Comparison of ENCODE assay signal across 9 mouse cellular contexts in genomic region chr14:8161777-8162176, GRCm38 (mm10). TPM values are rescaled to one million over a fixed set of nuclear protein-coding genes. Genes with fewer than 3 reads are reported as not detected.
DNase-seq lines count a peak whose midpoint lies in the region; ATAC-seq and TF ChIP-seq lines count a peak whose summit lies in the region.
"Had no signal": no experiment of that assay in that cellular context is flagged by ENCODE, and none has a peak within 500 bp of the region (broad histone marks: within the 10 kb centered on the region; RNA-seq: fewer than 3 reads in every experiment).

No protein-coding gene starts in this region.

- peak; percentile 21 for DNase-seq in gastrocnemius, adult 18-20 months (ENCODE audit: low spot score)
- DNase-seq in gastrocnemius, postnatal 4 days (ENCODE audit: low spot score in 2 of 2), result no peak
- DNase-seq in liver, postnatal 0 days, result peak; percentile 25
- DNase-seq in liver, embryonic 11.5 days (ENCODE audit: low spot score), result no peak
- peak; percentile 22 for DNase-seq in gastrocnemius, postnatal 14 days
- no peak for DNase-seq in frontal cortex, adult 2 months (ENCODE audit: extremely low spot score in 1 of 2, low spot score in 1 of 2)
- no peak for DNase-seq in cerebellum, adult 11 months

- TF ChIP-seq POLR2A in small intestine, adult 2 months (IDR thresholded peaks at IDR 0.05; ENCODE audit: low read depth, low read length), result no peak

- H3K4me1 ChIP-seq in liver, postnatal 0 days (ENCODE audit: insufficient read depth), result no peaks in the 10 kb centered on the region
- no peaks in the 10 kb centered on the region for H3K4me1 ChIP-seq in liver, embryonic 11.5 days (replicated peaks; ENCODE audit: control insufficient read depth, insufficient read depth, low read length)
- H3K4me1 ChIP-seq in small intestine, adult 2 months (ENCODE audit: control insufficient read depth, insufficient read depth, insufficient read length, low read length), result no peaks in the 10 kb centered on the region

- intact Hi-C loops in gastrocnemius, postnatal 14 days (cut with DNase I; ENCODE audit: low total_unique reads), result no loop called here

- no peaks in the 10 kb centered on the region for H3K9me3 ChIP-seq in liver, postnatal 0 days (ENCODE audit: low read length)
- H3K9me3 ChIP-seq in liver, embryonic 11.5 days (ENCODE audit: control insufficient read depth, low read length), result no peaks in the 10 kb centered on the region
- H3K9me3 ChIP-seq: megakaryocyte, embryonic 14.5 days had no signal

- WGBS in liver, postnatal 0 days (ENCODE audit: insufficient replicate concordance), result 80% methylated on average over 2 of the region's 2 CpGs
- 80% methylated on average over 2 of the region's 2 CpGs for whole genome bisulfite sequencing in liver, embryonic 11.5 days
- WGBS in small intestine, adult 2 months, result 80% methylated on average over 2 of the region's 2 CpGs

- H3K36me3 ChIP-seq in liver, postnatal 0 days (replicated peaks; ENCODE audit: insufficient read depth, low read length), result peaks cover 64% of the 10 kb centered on the region
- peaks cover 19% of the 10 kb centered on the region for H3K36me3 ChIP-seq in liver, embryonic 11.5 days (ENCODE audit: control insufficient read depth, insufficient read depth, low read length)
- H3K36me3 ChIP-seq in small intestine, adult 2 months (ENCODE audit: control insufficient read depth, insufficient read depth, low read length), result peaks cover 52% of the 10 kb centered on the region

- TF ChIP-seq CTCF in liver, postnatal 0 days (IDR thresholded peaks at IDR 0.05; ENCODE audit: low read depth), result peak; percentile 62
- peak; percentile 59; the same call in 1 of the 2 replicates for TF ChIP-seq CTCF in small intestine, adult 2 months (IDR thresholded peaks at IDR 0.05; ENCODE audit: extremely low read depth, insufficient read length, insufficient replicate concordance, low read depth, low read length)

- no peak overlapping the region for H3K27ac ChIP-seq in liver, postnatal 0 days (ENCODE audit: low read depth)
- no peak overlapping the region for H3K27ac ChIP-seq in liver, embryonic 11.5 days (ENCODE audit: low read depth, low read length)
- H3K27ac ChIP-seq in small intestine, adult 2 months (ENCODE audit: insufficient read depth, low read depth, low read length), result no peak overlapping the region

- no peak overlapping the region for H3K4me3 ChIP-seq in liver, postnatal 0 days (ENCODE audit: low read depth, low read length)
- H3K4me3 ChIP-seq in liver, embryonic 11.5 days (ENCODE audit: low read depth, low read length), result no peak overlapping the region
- H3K4me3 ChIP-seq in small intestine, adult 2 months (ENCODE audit: low read depth, low read length), result no peak overlapping the region
- H3K4me3 ChIP-seq: megakaryocyte, embryonic 14.5 days had no signal

- H3K27me3 ChIP-seq in liver, postnatal 0 days (ENCODE audit: insufficient read depth, low read length), result no peaks in the 10 kb centered on the region
- H3K27me3 ChIP-seq in liver, embryonic 11.5 days (replicated peaks; ENCODE audit: control insufficient read depth, insufficient read depth, low read length), result no peaks in the 10 kb centered on the region
- no peaks in the 10 kb centered on the region for H3K27me3 ChIP-seq in small intestine, adult 2 months (ENCODE audit: control insufficient read depth, insufficient read depth, low read length)
- H3K27me3 ChIP-seq: megakaryocyte, embryonic 14.5 days had no signal

- H3K9ac ChIP-seq in liver, postnatal 0 days (replicated peaks), result no peak overlapping the region
- no peak overlapping the region for H3K9ac ChIP-seq in liver, embryonic 11.5 days (ENCODE audit: low read depth, low read length)

- H3K4me2 ChIP-seq in liver, postnatal 0 days (ENCODE audit: low read depth, low read length), result no peak overlapping the region
- no peak overlapping the region for H3K4me2 ChIP-seq in liver, embryonic 11.5 days

- ATAC-seq in liver, postnatal 0 days, result peak; percentile 45; the same call in 1 of the 2 replicates
- ATAC-seq in liver, embryonic 11.5 days (replicated peaks; ENCODE audit: low FRiP score), result no peak; the same call in 1 of the 2 replicates

- TF ChIP-seq EP300 in liver, postnatal 0 days (IDR thresholded peaks at IDR 0.05; ENCODE audit: low read depth), result no peak

RNA-seq across cellular contexts. Expression of gene Pdhb, which starts 11.0 kb away (rescaled TPM):
- total RNA-seq in gastrocnemius, adult 18-20 months (2021), result 100 to 1,000 TPM; 272 to 299 TPM
- total RNA-seq in gastrocnemius, postnatal 4 days (2021), result 100 to 1,000 TPM; 273 to 282 TPM
- 119 and 125 TPM in 2 replicates for polyA plus RNA-seq in liver, postnatal 0 days (2015; fragmentation: Nextera tagmentation; extraction: Ambion mirVana)
- 196 and 210 TPM in 2 replicates for polyA plus RNA-seq in liver, embryonic 11.5 days (2014; fragmentation: Nextera tagmentation; extraction: Ambion mirVana)
- 100 to 1,000 TPM; 335 to 409 TPM for total RNA-seq in gastrocnemius, postnatal 14 days (2021)
- 15.7 and 19.8 TPM in 2 replicates for polyA plus RNA-seq in small intestine, adult 2 months (2012; rRNA removed)
- polyA plus RNA-seq in frontal cortex, adult 2 months (2012; rRNA removed), result 220 and 233 TPM in 2 replicates

RNA-seq across cellular contexts. Expression of gene Kctd6, which starts 52.2 kb away (rescaled TPM):
- 1 to 10 TPM; 7.7 to 8.4 TPM for total RNA-seq in gastrocnemius, adult 18-20 months (2021)
- total RNA-seq in gastrocnemius, postnatal 4 days (2021), result 10 to 100 TPM in 1 of 2 experiments, 1 to 10 TPM in 1; 7.7 to 11.5 TPM
- polyA plus RNA-seq in liver, postnatal 0 days (2015; fragmentation: Nextera tagmentation; extraction: Ambion mirVana), result 9.7 and 10.0 TPM in 2 replicates
- polyA plus RNA-seq in liver, embryonic 11.5 days (2014; fragmentation: Nextera tagmentation; extraction: Ambion mirVana), result 9.0 and 10.6 TPM in 2 replicates
- 1 to 10 TPM; 6.6 to 7.4 TPM for total RNA-seq in gastrocnemius, postnatal 14 days (2021)
- polyA plus RNA-seq in small intestine, adult 2 months (2012; rRNA removed), result 3.9 and 5.7 TPM in 2 replicates
- polyA plus RNA-seq in frontal cortex, adult 2 months (2012; rRNA removed), result 35.9 and 36.3 TPM in 2 replicates

Comparison
In these comparisons a context has a peak if more than half of its experiments do, and no peak if none do; other contexts are left out.
1. DNase-seq: peak in gastrocnemius, adult 18-20 months (single experiment), liver, postnatal 0 days (single experiment) and gastrocnemius, postnatal 14 days (single experiment); none in gastrocnemius, postnatal 4 days (0 of 2), liver, embryonic 11.5 days (single experiment), frontal cortex, adult 2 months (0 of 2) and cerebellum, adult 11 months (single experiment).